Mouse (Mus musculus) midbrain, embryonic 12.5 days (tissue): ENCODE data around the gene Akap1. TPM values are rescaled to one million over a fixed set of nuclear protein-coding genes. Genes with fewer than 3 reads are reported as not detected.

ENCODE experiments used
- ATAC-seq: fragments of 200-750 bp; cut with Nextera tagmentation; 2 replicates; pipeline ENCODE4 v1.8.0; 2017; ENCODE audit warnings: low read depth, moderate TSS enrichment, moderate library complexity; ENCODE audit not compliant: low FRiP score
- H3K27ac ChIP-seq: fragments of 300-500 bp; sonication (generic); replicated peaks from 2 replicates; pipeline ENCODE4 v1.5.1; 2016; ENCODE audit warnings: mild to moderate bottlenecking
- H3K27me3 ChIP-seq: fragments of 300-500 bp; sonication (generic); 2 replicates; pipeline ENCODE4 v1.6.1; 2016; ENCODE audit warnings: mild to moderate bottlenecking
- H3K36me3 ChIP-seq: fragments of 300-500 bp; sonication (generic); 2 replicates; pipeline ENCODE4 v1.6.1; 2016
- H3K4me1 ChIP-seq: fragments of 300-500 bp; sonication (generic); 2 replicates; pipeline ENCODE4 v1.6.1; 2016
- H3K4me2 ChIP-seq: fragments of 300-500 bp; sonication (generic); replicated peaks from 2 replicates; pipeline ENCODE4 v1.6.1; 2016; ENCODE audit warnings: mild to moderate bottlenecking, moderate library complexity
- H3K4me3 ChIP-seq: fragments of 300-500 bp; sonication (generic); 2 replicates; pipeline ENCODE4 v1.5.1; 2016; ENCODE audit warnings: mild to moderate bottlenecking
- H3K9ac ChIP-seq: fragments of 300-500 bp; sonication (generic); replicated peaks from 2 replicates; pipeline ENCODE4 v1.6.1; 2016; ENCODE audit warnings: mild to moderate bottlenecking, moderate library complexity
- H3K9me3 ChIP-seq: fragments of 300-500 bp; sonication (generic); 2 replicates; pipeline ENCODE4 v1.6.1; 2016; ENCODE audit warnings: mild to moderate bottlenecking
- WGBS: fragments of 180-500 bp; shearing (Covaris S2); methylation state at CpG from one replicate; pipeline ENCODE4 v1.1.7; 2016; 5-methylcytosine and 5-hydroxymethylcytosine counted together
- polyA plus RNA-seq: library from polyadenylated mRNA; unstranded; fragments of >200 nt; fragmentation: Nextera tagmentation; extraction: Ambion mirVana; gene quantifications from 2 replicates; pipeline ENCODE4 v1.2.1, GENCODE M21; 2016

Akap1 gene
- polyA plus RNA-seq, 1 experiment from 2014 or later, result 23.7 TPM

- ATAC-seq, result no peak
- H3K27ac ChIP-seq, result 0 out of 2 replicates have a peak overlapping the region, but pooled peaks have one; percentile 6
- no peaks in the 10 kb centered on the region for H3K36me3 ChIP-seq
- H3K4me2 ChIP-seq, result no peak overlapping the region
- H3K27me3 ChIP-seq, result no peaks in the 10 kb centered on the region
- WGBS, result 88% methylated on average over 15 of the region's 15 CpGs
- H3K4me1 ChIP-seq, result peaks cover 17% of the 10 kb centered on the region
- no peak overlapping the region for H3K4me3 ChIP-seq
- no peak overlapping the region for H3K9ac ChIP-seq
- H3K9me3 ChIP-seq, result no peaks in the 10 kb centered on the region
Measured at GRCm38 (mm10) chr11:88851049-88851825, 13.1 kb downstream of the Akap1 start.

- no peak overlapping the region for H3K27ac ChIP-seq
- WGBS, result 88% methylated on average over 3 of the region's 3 CpGs
- no peak for ATAC-seq
Measured at GRCm38 (mm10) chr11:88849732-88850131, 14.7 kb downstream of the Akap1 start.

GRCm38 (mm10) chr11:88849284-88849683 lies 15.1 kb downstream of the Akap1 start:
- Histone ChIP-seq H3K36me3 (peaks cover 14% of the 10 kb centered on the region), H3K9me3 (no peaks in the 10 kb centered on the region), H3K27me3 (no peaks in the 10 kb centered on the region), H3K4me3 (no peak overlapping the region), H3K9ac (no peak overlapping the region), H3K4me1 (peaks cover 17% of the 10 kb centered on the region), H3K4me2 (no peak overlapping the region), H3K27ac (no peak overlapping the region)
- 87% methylated on average over 8 of the region's 8 CpGs for WGBS
- ATAC-seq, result no peak

More at GRCm38 (mm10) chr11:88849732-88850131, 14.7 kb downstream of the Akap1 start:
- no peaks in the 10 kb centered on the region for H3K9me3 ChIP-seq
- peaks cover 17% of the 10 kb centered on the region for H3K4me1 ChIP-seq
- H3K27me3 ChIP-seq, result no peaks in the 10 kb centered on the region
- H3K4me3 ChIP-seq, result no peak overlapping the region
- no peak overlapping the region for H3K4me2 ChIP-seq
- no peak overlapping the region for H3K9ac ChIP-seq
- peaks cover 10% of the 10 kb centered on the region for H3K36me3 ChIP-seq

GRCm38 (mm10) chr11:88848590-88848989 lies 15.8 kb downstream of the Akap1 start:
- Histone ChIP-seq H3K27me3 (no peaks in the 10 kb centered on the region), H3K4me3 (no peak overlapping the region), H3K9me3 (no peaks in the 10 kb centered on the region), H3K4me1 (peaks cover 17% of the 10 kb centered on the region), H3K27ac (no peak overlapping the region), H3K4me2 (no peak overlapping the region), H3K36me3 (peaks cover 21% of the 10 kb centered on the region), H3K9ac (no peak overlapping the region)
- ATAC-seq, result peak; percentile 54; the same call in 1 of the 2 replicates
- WGBS, result 18% methylated on average over 5 of the region's 5 CpGs

GRCm38 (mm10) chr11:88847281-88848006 lies 16.9 kb downstream of the Akap1 start:
- no peak for ATAC-seq
- Histone ChIP-seq H3K4me1 (peaks cover 17% of the 10 kb centered on the region), H3K36me3 (peaks cover 27% of the 10 kb centered on the region), H3K4me3 (no peak overlapping the region), H3K27me3 (no peaks in the 10 kb centered on the region), H3K9me3 (no peaks in the 10 kb centered on the region), H3K9ac (no peak overlapping the region), H3K4me2 (no peak overlapping the region), H3K27ac (no peak overlapping the region)
- 84% methylated on average over 8 of the region's 8 CpGs for WGBS

GRCm38 (mm10) chr11:88844384-88844783 lies 20.0 kb downstream of the Akap1 start:
- H3K4me2 ChIP-seq, result no peak overlapping the region
- no peak for ATAC-seq
- no peaks in the 10 kb centered on the region for H3K27me3 ChIP-seq
- no peaks in the 10 kb centered on the region for H3K9me3 ChIP-seq
- H3K4me1 ChIP-seq, result peaks cover 11% of the 10 kb centered on the region
- no peak overlapping the region for H3K4me3 ChIP-seq
- WGBS, result 92% methylated on average over 5 of the region's 5 CpGs
- H3K36me3 ChIP-seq, result peaks cover 29% of the 10 kb centered on the region
- no peak overlapping the region for H3K27ac ChIP-seq
- H3K9ac ChIP-seq, result no peak overlapping the region

GRCm38 (mm10) chr11:88843305-88843704 lies 21.1 kb downstream of the Akap1 start:
- H3K9me3 ChIP-seq, result no peaks in the 10 kb centered on the region
- no peak for ATAC-seq
- WGBS, result 93% methylated on average over 10 of the region's 10 CpGs
- H3K9ac ChIP-seq, result no peak overlapping the region
- H3K4me2 ChIP-seq, result no peak overlapping the region
- H3K27ac ChIP-seq, result no peak overlapping the region
- H3K27me3 ChIP-seq, result no peaks in the 10 kb centered on the region
- H3K4me1 ChIP-seq, result no peaks in the 10 kb centered on the region; the same call in 1 of the 2 replicates
- no peak overlapping the region for H3K4me3 ChIP-seq
- H3K36me3 ChIP-seq, result peaks cover 40% of the 10 kb centered on the region

GRCm38 (mm10) chr11:88842315-88842975 lies 21.9 kb downstream of the Akap1 start:
- Histone ChIP-seq H3K9ac (no peak overlapping the region), H3K36me3 (peaks cover 46% of the 10 kb centered on the region), H3K4me1 (no peaks in the 10 kb centered on the region), H3K27ac (no peak overlapping the region), H3K27me3 (no peaks in the 10 kb centered on the region), H3K9me3 (no peaks in the 10 kb centered on the region), H3K4me2 (no peak overlapping the region), H3K4me3 (no peak overlapping the region)
- no peak for ATAC-seq
- WGBS, result 93% methylated on average over 13 of the region's 13 CpGs

GRCm38 (mm10) chr11:88841406-88841805 lies 23.0 kb downstream of the Akap1 start:
- Histone ChIP-seq H3K9me3 (no peaks in the 10 kb centered on the region), H3K4me1 (no peaks in the 10 kb centered on the region), H3K4me3 (no peak overlapping the region), H3K4me2 (no peak overlapping the region), H3K27ac (no peak overlapping the region), H3K36me3 (peaks cover 57% of the 10 kb centered on the region), H3K9ac (no peak overlapping the region), H3K27me3 (no peaks in the 10 kb centered on the region)
- no peak for ATAC-seq
- WGBS, result 93% methylated on average over 6 of the region's 6 CpGs

- H3K36me3 ChIP-seq, result peaks cover 60% of the 10 kb centered on the region
Measured at GRCm38 (mm10) chr11:88840724-88841350, 23.5 kb downstream of the Akap1 start.

GRCm38 (mm10) chr11:88840292-88840691 lies 24.1 kb downstream of the Akap1 start:
- Histone ChIP-seq H3K9ac (no peak overlapping the region), H3K9me3 (no peaks in the 10 kb centered on the region), H3K4me1 (no peaks in the 10 kb centered on the region), H3K4me2 (no peak overlapping the region), H3K4me3 (no peak overlapping the region), H3K27me3 (no peaks in the 10 kb centered on the region), H3K27ac (no peak overlapping the region; the same call in 1 of the 2 replicates), H3K36me3 (peaks cover 56% of the 10 kb centered on the region)
- no peak for ATAC-seq
- 79% methylated on average over 8 of the region's 8 CpGs for WGBS

More at GRCm38 (mm10) chr11:88840724-88841350, 23.5 kb downstream of the Akap1 start:
- ATAC-seq, result no peak
- 88% methylated on average over 10 of the region's 10 CpGs for WGBS
- Histone ChIP-seq H3K4me3 (no peak overlapping the region), H3K9me3 (no peaks in the 10 kb centered on the region), H3K4me1 (no peaks in the 10 kb centered on the region), H3K4me2 (no peak overlapping the region), H3K27ac (no peak overlapping the region), H3K27me3 (no peaks in the 10 kb centered on the region), H3K9ac (no peak overlapping the region)
